Mouse (Mus musculus) kidney, adult 8-10 months (tissue): ENCODE measurements around the gene Ptbp3.
"Not testable (repeated sequence)": the region's sequence is repeated elsewhere in the genome, so short reads cannot be mapped to it uniquely, and the experiment has no call there.

Experiments used
- DNase-seq, 2 experiments: peaks; one replicate each; pipeline ENCODE4 v3.0.0; 2022

The Ptbp3 gene

DNA sequence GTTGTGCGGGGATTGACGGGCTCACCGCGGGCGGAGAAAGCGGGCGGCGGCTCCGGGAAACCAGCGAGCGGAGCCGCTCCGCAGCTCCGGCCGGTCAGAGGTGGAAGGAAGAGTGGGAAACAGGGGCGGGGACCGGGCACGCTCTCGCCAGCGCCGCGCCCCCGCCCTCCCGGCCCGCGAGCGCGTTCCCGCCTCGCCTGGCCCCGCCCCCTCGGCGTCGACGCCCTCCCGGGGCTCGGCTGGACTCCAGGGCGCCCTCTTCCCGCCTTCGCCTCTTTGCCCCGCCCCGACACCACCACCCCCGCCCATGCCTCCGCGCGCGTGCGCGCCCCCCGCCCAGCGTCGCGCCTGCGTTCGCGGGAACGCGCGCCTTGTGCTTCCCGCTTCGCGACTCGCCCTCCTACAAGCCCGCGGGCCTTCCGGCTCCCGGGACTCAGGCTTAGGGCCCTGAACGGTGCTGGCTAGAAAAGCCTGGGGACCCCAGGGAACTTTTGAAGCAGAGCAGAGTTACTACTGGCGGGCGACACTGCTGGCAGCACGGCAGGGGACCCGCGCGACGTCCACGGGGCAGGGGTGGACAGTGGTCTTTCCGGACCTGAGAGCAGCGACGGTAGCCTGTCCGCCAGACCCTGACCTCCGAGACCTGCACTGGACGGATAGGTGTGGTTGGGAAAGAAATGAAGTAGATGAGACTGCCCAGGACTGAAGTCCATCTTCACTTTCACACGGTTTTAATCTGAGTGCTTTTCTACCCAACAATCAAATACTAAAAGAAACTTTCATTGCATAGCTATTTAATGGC lies at the start of gene Ptbp3:
Gene Ptbp3, minus strand, starts transcription at position 190 of the 802 bp plus-strand sequence.
- DNase-seq: peak; percentile 87 to 88

DNA sequence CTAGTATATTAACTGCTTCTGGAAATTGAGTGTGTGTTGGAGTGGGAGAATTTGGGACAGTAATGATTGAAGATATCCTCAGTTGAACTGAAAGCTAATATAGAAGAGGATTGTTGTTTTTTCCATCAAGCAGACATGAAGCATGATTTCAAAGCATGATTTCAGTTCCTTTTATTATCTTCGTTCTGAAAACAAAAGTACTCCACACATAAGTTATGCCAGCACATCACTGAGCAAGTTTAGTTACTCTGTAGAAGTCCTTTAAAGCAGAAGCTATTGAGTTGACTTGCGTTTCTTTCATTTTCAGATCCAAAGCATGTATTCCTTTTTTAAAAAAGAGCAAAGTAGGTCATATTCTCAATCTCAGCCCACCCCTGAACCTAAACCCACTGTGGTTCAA lies 47.4 kb upstream of the Ptbp3 start:
- DNase-seq: no peak

GRCm38 (mm10) chr4:59594614-59595013 lies 45.5 kb upstream of the Ptbp3 start:
- no peak for DNase-seq

DNA sequence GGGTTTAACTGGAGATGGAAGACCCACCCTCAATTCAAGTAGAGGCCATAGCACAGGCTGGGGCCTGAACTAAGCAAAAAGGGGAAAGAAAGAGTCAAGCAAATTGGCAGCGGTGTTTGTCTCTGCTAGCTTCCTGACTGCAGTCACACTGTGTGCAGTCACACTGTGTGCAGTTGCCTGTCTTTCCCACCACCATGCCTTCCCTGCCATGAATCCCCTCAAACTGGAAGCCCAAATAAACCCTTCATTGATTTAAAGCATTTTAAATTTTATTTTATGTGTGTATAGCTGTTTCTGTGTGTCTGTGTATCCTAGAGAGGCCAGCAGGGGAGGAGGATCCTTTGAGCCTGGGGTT lies 38.7 kb upstream of the Ptbp3 start:
- DNase-seq: no peak

- no peak for DNase-seq
These were observed 38.2 kb upstream of the Ptbp3 start for GRCm38 (mm10) chr4:59587215-59587871.

GRCm38 (mm10) chr4:59585097-59585496 lies 35.9 kb upstream of the Ptbp3 start:
- DNase-seq: peak; percentile 82 to 86

- DNase-seq: no peak
These were observed 33.0 kb upstream of the Ptbp3 start for GRCm38 (mm10) chr4:59582186-59582585.

DNA sequence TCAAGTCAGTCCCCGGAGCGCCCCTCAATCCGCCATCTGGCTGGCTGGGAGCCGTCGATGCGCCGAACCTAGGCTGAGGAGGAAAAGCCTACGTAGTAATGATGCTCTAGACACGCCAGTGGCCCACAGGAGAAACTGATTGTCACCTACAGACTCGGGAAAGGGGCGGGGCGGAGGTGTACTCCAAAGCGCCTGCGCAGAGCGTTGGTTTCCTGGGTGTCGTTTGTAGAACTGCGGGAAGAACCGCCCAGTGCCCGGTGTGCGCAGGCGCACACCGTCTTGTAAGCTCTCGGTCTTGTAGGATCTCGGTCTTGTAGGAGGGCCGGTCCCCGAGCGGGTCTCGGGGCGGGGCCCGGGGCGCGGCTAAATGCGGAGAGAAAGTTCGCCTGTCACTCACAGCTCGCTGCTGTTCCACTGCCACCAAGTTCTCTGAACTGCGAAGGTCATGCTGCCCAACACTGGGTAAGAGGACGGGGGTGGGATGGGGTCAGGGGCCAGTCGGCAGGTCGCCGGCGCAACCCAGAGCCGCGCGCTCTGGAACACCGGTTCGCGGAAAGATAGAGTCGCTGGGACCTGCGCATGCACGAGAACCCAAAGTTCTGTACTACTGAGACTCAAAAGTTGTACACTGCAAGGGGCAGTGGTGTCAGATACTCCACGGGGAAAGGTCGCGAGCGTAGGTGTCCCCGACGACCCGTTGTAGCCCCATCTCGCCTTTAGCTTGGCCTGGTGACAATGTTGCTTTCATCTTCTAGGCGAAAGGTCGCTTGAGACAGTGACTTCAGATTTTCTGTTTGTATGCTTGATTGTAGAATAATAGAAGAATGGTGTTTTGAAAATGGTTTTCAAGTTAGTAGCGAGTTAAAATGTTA lies 32.4 kb upstream of the Ptbp3 start, which contains the start of gene Hsdl2:
Gene Hsdl2, plus strand, starts transcription at position 250 of the 872 bp plus-strand sequence.
- DNase-seq: peak; percentile 99

DNA sequence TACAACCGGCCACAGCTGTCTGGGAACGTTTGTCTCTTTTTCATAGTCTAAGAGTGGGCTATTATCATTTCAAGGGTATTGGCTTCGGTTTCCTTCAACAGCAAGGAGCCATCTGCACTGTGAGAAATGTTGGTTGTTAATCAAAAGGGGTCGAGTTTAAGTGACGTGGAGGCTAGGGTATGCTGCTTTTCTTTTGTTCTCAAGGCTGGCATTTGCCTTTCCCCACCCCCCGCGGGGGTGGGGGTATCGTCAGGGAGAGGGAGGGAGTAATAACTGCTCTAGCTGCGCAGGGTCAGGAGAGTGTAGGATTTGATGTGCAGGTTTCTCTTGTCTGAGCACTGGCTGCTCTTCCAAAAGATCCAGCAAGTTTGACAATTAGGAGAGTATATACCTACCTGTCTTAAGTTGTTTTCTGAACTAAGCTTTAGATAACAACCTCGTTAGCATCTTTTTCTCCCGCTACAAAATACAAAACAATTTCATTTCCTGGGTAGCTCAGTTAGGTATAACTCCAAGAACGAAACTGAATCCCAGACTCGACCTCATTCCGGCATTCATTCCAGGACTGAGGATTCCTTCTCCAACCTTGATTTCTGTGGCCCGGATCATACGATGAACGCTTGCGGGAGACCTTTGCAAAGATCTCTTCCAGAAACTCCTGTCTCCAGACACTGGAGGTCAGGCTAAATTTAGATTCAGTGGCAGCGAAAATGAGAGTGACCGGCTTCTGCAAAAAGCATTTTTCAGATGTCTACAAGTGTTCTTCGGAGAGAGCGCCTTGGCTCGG lies 31.5 kb upstream of the Ptbp3 start:
- DNase-seq: no peak

- DNase-seq: no peak
These were observed 26.2 kb upstream of the Ptbp3 start for GRCm38 (mm10) chr4:59575184-59575958.

- no peak for DNase-seq
These were observed 23.5 kb upstream of the Ptbp3 start for GRCm38 (mm10) chr4:59572521-59573118.

GRCm38 (mm10) chr4:59570519-59570918 lies 21.4 kb upstream of the Ptbp3 start:
- not testable (repeated sequence) for DNase-seq

DNA sequence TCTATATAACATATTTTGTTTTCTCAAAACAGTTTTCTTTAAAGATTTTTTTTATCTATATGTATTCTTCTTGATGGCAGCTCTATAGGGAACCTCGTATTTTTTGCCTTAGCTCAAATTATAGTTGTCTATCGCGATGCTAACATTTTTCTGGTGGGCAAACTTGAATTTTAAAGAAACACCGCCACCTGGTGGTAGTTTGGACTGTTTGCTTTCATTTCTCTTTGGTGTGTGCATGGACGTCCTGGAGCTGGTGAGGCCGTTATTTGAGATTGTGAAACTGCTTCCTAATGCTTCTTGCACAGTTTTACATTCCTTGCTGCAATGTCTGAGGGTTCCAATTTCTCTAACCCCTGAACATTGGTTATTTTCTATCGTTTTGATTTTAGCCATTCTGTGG lies 20.4 kb upstream of the Ptbp3 start:
- DNase-seq: peak; percentile 65 to 74

- DNase-seq: no peak
These were observed 18.6 kb upstream of the Ptbp3 start for GRCm38 (mm10) chr4:59567576-59568260.

DNA sequence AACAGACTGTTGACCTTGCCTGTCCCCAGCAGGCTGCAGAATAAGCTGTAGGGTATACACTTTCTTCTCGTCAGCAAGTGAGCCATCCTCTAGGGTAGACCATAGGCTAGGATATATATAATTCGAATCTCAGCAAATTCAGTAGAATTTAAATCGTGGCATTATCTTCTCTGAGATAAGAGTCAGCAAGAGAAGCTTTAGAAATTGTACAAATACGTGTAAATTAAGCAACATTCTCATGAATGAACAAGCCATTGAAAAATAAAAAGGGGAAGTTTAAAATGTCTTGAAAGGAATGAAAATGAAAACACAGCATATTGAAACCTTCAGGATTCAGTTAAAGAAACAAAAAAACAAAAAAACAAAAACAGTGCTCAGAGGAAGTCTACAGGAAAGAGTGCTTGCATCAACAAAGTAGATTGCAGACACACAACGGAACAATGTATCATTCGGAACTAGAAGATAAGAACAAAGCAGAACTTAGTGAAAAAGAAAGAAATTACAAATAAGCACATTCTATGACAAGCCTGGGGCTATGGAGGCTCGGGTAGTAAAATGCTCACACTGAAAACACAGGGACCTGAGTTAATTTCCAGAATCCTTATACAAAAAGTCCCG lies 16.5 kb upstream of the Ptbp3 start:
- no peak for DNase-seq

DNA sequence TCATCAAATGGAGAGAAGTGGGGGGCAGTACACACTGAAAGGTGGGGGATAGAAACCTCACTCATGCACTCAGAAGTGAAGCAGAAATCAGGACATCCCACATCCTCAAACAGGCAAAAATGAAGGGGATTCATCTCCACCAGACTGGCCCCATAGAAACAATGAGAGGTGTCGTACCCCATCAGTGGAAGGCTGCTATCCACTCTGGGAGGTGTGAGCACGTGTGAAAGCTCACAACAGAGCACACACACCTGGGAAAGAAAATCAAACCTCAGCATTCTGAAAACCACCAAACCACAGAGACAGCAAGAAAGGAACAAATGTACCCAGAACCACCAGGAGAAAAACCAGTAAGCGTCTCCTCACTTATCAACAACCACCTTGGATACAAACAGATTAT lies 15.0 kb upstream of the Ptbp3 start:
- no peak for DNase-seq

- DNase-seq: no peak
These were observed 11.0 kb upstream of the Ptbp3 start for GRCm38 (mm10) chr4:59560141-59560540.

GRCm38 (mm10) chr4:59558096-59558720 lies 9.0 kb upstream of the Ptbp3 start:
- peak; percentile 41 to 67 for DNase-seq

- not testable (repeated sequence) for DNase-seq
These were observed 8.2 kb upstream of the Ptbp3 start for GRCm38 (mm10) chr4:59557343-59557742.

GRCm38 (mm10) chr4:59555177-59555576 lies 6.0 kb upstream of the Ptbp3 start:
- no peak for DNase-seq
